Mouse (Mus musculus): Measurements from ENCODE around the gene Shisa8. TPM values are rescaled to one million over a fixed set of nuclear protein-coding genes. Genes with fewer than 3 reads are reported as not detected.

Gene Shisa8
- polyA plus RNA-seq, 1 experiment, result 0.03 TPM

DNA sequence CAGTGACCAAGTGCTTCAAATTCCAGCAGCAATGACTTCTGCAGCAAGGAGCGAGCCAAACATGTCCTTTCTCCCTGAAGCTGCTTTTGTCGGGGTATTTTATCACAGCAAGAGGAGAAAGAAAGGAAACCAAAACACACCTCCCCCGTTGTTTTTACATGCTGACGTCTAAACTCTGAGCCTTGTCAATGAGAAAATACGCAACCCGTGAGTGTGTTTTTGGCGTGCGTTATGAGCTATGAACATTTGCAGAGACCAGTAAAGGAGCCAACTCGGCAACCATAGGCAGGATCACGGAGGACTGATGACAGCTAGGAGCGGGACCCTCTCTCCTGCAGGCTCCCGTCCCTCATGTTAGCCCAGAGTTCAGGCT is 31.1 kb upstream of the Shisa8 start:
- TF ChIP-seq GATA1 (IDR thresholded peaks at IDR 0.05; ENCODE audit: low read length), result no peak
- TF ChIP-seq TAL1 (IDR thresholded peaks at IDR 0.05; ENCODE audit: low read length), result no peak

DNA sequence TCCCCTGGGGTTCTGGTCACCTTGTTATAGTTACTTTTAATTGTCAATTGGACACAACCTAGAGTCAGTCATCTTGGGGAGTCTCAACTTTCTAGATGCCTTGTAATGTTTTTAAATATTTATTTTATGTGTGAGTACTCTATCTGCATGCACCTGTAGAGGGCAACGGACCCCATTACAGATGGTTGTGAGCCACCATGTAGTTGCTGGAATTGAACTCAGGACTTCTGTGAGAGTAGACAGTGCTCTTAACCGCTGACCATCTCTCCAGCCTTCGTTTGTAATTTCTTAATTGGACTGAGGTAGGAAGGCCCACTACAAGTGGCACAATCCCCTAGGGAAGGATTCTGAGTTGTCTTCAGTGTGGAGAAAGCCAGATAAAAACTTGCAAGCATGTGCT is 30.7 kb upstream of the Shisa8 start:
- Histone ChIP-seq H3K9me3 (ENCODE audit: control insufficient read depth, low read length) (no peaks in the 10 kb centered on the region), H3K27me3 (ENCODE audit: control insufficient read depth) (no peaks in the 10 kb centered on the region)
- TF ChIP-seq GATA1 (IDR thresholded peaks at IDR 0.05; ENCODE audit: low read length), result no peak
- TF ChIP-seq TAL1 (IDR thresholded peaks at IDR 0.05; ENCODE audit: low read length), result no peak

More for the DNA sequence above, 31.1 kb upstream of the Shisa8 start:
- Histone ChIP-seq H3K4me1 (ENCODE audit: control insufficient read depth) (peaks cover 24% of the 10 kb centered on the region), H3K4me3 (replicated peaks) (peak overlapping the region; percentile 70), H3K9me3 (ENCODE audit: control insufficient read depth, low read length) (no peaks in the 10 kb centered on the region), H3K27me3 (ENCODE audit: control insufficient read depth) (no peaks in the 10 kb centered on the region), H3K36me3 (ENCODE audit: control insufficient read depth) (peaks cover 30% of the 10 kb centered on the region)

DNA sequence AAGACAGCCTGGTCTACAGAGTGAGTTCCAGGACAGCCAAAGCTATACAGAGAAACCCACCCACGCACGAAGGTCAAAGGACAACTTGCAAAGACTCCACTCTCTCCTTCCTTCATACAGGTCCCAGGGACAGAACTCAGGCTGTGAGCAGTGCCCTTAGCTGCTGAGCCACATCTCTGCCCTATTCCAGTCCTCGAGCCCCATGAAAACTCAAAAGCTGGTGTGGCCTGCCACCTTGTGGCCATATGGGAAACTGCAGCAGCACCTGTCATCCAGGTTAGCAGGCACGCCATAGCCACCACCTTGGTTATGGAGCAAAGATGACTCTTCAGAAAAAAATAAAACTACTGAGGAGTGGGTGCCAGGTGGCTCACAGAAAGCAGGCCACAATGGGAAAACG is 23.9 kb upstream of the Shisa8 start:
- H3K9me3 ChIP-seq (ENCODE audit: control insufficient read depth, low read length), result no peaks in the 10 kb centered on the region
- H3K4me1 ChIP-seq (ENCODE audit: control insufficient read depth), result peaks cover 13% of the 10 kb centered on the region
- peaks cover 86% of the 10 kb centered on the region for H3K36me3 ChIP-seq (ENCODE audit: control insufficient read depth)

More for the DNA sequence above, 30.7 kb upstream of the Shisa8 start:
- H3K4me1 ChIP-seq (ENCODE audit: control insufficient read depth), result peaks cover 25% of the 10 kb centered on the region
- H3K4me3 ChIP-seq (replicated peaks), result peak overlapping the region; percentile 70
- peaks cover 34% of the 10 kb centered on the region for H3K36me3 ChIP-seq (ENCODE audit: control insufficient read depth)

DNA sequence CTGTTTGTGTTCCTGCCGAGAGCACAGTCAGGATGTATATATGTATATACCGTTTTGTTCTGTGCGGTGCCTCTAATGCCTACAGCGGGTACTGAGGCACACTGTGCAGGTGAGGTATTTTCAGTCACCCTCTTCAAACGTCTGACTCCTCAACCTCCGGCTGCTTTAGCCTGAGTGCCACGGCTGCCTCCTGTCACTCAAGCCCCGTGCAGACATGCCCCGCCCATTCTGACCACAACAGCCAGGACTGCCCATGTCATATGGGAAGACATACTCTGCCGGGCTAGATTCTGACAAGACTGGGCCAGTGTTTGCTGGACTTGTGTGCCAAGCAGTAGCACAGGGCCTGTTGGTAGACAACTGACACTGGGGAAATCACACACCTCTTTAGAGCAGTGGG is 23.0 kb upstream of the Shisa8 start:
- no peaks in the 10 kb centered on the region for H3K27me3 ChIP-seq (ENCODE audit: control insufficient read depth)
- no peak for TF ChIP-seq GATA1 (IDR thresholded peaks at IDR 0.05; ENCODE audit: low read length)
- no peak for TF ChIP-seq TAL1 (IDR thresholded peaks at IDR 0.05; ENCODE audit: low read length)
- no peaks in the 10 kb centered on the region for H3K9me3 ChIP-seq (ENCODE audit: control insufficient read depth, low read length)
- peaks cover 77% of the 10 kb centered on the region for H3K36me3 ChIP-seq (ENCODE audit: control insufficient read depth)
- no peak overlapping the region for H3K4me3 ChIP-seq (replicated peaks)
- H3K4me1 ChIP-seq (ENCODE audit: control insufficient read depth), result peaks cover 12% of the 10 kb centered on the region; the same call in 1 of the 2 replicates

More for the DNA sequence above, 23.9 kb upstream of the Shisa8 start:
- TF ChIP-seq TAL1 (IDR thresholded peaks at IDR 0.05; ENCODE audit: low read length) (no peak), GATA1 (IDR thresholded peaks at IDR 0.05; ENCODE audit: low read length) (no peak)
- Histone ChIP-seq H3K4me3 (replicated peaks) (no peak overlapping the region), H3K27me3 (ENCODE audit: control insufficient read depth) (no peaks in the 10 kb centered on the region)

DNA sequence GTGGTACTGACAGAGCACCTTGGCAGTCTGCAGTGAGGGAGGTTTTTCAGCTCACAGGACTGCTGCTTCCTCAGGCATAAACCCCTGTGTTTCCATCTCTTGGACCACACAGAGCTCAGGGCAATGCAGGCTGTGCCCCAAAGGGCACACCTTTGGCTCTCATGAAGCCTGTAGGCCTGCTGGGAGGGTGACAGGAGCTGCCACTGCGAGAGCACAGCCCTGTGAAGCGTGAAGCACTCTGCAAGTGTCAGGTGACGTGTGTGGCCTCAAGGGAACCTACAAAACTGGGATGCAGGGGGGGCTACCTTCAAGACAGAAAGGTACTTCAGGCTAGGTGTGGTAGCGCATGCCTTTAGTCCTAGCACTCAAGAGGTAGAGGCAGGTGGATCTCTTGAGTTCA is 20.0 kb upstream of the Shisa8 start:
- TF ChIP-seq GATA1 (IDR thresholded peaks at IDR 0.05; ENCODE audit: low read length) (no peak), TAL1 (IDR thresholded peaks at IDR 0.05; ENCODE audit: low read length) (no peak)

DNA sequence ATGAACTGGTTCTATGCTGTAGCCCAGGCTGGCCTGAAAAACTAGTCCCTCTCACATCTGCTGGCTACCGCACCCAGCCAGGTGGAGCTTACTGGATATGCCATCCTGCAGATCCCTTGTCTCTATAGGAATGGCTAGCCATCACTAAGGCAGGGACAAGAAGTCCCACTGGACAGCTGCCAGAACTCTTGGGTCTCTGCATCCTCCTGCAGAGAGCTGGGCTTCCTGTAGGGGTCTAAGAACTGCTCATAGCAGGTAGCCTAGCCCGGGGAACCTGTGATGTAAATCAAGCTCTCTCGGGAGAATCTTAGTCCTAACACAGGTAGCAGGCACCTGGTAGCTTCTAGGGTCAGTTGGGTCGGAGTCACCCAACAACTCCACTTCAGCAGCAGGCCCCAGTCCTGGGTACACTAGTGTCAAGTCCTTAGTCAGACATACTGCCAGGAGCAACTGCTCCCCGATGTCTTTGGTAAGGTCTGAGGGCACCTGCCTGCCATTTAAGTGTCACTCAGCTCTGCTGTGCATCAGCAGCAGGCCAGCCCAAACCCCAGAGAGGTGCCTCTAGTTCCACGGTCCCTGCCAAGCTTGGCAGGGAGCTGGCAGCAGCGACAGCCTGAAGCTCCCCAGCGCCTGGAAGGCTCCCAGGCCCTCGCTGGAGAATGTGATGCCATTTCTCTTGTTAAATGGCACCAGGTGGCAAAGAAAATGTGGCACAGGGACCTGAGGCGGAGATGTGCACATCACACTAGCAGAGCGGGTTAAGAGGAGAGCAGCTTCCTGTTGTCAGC is 19.2 kb upstream of the Shisa8 start:
- Histone ChIP-seq H3K4me3 (replicated peaks) (no peak overlapping the region), H3K4me1 (ENCODE audit: control insufficient read depth) (peaks cover 24% of the 10 kb centered on the region), H3K36me3 (ENCODE audit: control insufficient read depth) (peaks cover 41% of the 10 kb centered on the region), H3K9me3 (ENCODE audit: control insufficient read depth, low read length) (no peaks in the 10 kb centered on the region), H3K27me3 (ENCODE audit: control insufficient read depth) (no peaks in the 10 kb centered on the region)
- TF ChIP-seq TAL1 (IDR thresholded peaks at IDR 0.05; ENCODE audit: low read length) (no peak), GATA1 (IDR thresholded peaks at IDR 0.05; ENCODE audit: low read length) (no peak)

More for the DNA sequence above, 20.0 kb upstream of the Shisa8 start:
- Histone ChIP-seq H3K36me3 (ENCODE audit: control insufficient read depth) (peaks cover 48% of the 10 kb centered on the region), H3K4me3 (replicated peaks) (no peak overlapping the region), H3K4me1 (ENCODE audit: control insufficient read depth) (peaks cover 24% of the 10 kb centered on the region), H3K9me3 (ENCODE audit: control insufficient read depth, low read length) (no peaks in the 10 kb centered on the region), H3K27me3 (ENCODE audit: control insufficient read depth) (no peaks in the 10 kb centered on the region)

DNA sequence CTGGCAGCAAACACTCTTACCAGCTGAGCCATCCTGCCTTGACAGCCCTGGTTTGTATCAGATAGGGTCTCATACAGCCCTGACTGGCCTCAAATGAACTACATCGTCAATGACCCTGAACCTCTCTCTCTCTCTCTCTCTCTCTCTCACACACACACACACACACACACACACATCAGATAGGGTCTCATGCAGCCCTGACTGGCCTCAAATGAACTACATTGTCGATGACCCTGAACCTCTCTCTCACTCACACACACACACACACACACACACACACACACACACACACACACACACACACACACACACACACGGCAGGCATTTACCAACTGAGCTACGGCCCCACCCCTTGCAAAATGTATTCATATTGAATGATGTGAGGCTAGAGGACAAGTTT is 18.5 kb upstream of the Shisa8 start:
- H3K4me1 ChIP-seq (ENCODE audit: control insufficient read depth), result peaks cover 22% of the 10 kb centered on the region

DNA sequence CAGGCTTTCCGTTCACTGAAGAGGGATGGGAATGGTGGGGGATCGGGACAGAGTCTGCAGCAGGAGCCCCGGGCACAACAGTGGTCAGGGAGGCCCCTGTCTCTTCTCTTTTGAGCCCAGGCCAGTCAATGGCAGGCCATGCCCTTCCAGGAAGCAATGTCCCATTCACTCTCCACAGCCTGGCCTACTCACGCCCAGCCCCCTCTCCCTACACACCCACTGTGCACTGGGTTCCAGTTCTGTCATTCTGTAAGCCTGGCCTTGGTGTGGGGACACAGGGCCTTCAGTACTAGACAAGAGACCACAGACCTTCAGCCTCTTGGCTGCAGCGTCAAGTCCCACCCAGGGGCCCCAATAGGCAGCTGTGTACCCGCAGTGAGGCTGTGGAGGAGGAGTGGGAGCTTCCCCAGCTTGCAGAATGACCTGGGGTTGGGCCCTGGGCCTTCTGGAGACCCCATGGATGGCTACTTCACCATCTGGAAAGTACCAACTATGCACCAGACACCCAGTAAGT is 17.5 kb upstream of the Shisa8 start:
- H3K36me3 ChIP-seq (ENCODE audit: control insufficient read depth), result peaks cover 29% of the 10 kb centered on the region
- no peak for TF ChIP-seq GATA1 (IDR thresholded peaks at IDR 0.05; ENCODE audit: low read length)
- TF ChIP-seq TAL1 (IDR thresholded peaks at IDR 0.05; ENCODE audit: low read length), result no peak
- H3K4me3 ChIP-seq (replicated peaks), result no peak overlapping the region
- H3K4me1 ChIP-seq (ENCODE audit: control insufficient read depth), result peaks cover 19% of the 10 kb centered on the region
- no peaks in the 10 kb centered on the region for H3K9me3 ChIP-seq (ENCODE audit: control insufficient read depth, low read length)
- peaks cover 11% of the 10 kb centered on the region for H3K27me3 ChIP-seq (ENCODE audit: control insufficient read depth)

More for the DNA sequence above, 18.5 kb upstream of the Shisa8 start:
- Histone ChIP-seq H3K4me3 (replicated peaks) (no peak overlapping the region), H3K9me3 (ENCODE audit: control insufficient read depth, low read length) (no peaks in the 10 kb centered on the region), H3K27me3 (ENCODE audit: control insufficient read depth) (peaks cover 2% of the 10 kb centered on the region), H3K36me3 (ENCODE audit: control insufficient read depth) (peaks cover 38% of the 10 kb centered on the region)
- TF ChIP-seq TAL1 (IDR thresholded peaks at IDR 0.05; ENCODE audit: low read length), result no peak
- no peak for TF ChIP-seq GATA1 (IDR thresholded peaks at IDR 0.05; ENCODE audit: low read length)

DNA sequence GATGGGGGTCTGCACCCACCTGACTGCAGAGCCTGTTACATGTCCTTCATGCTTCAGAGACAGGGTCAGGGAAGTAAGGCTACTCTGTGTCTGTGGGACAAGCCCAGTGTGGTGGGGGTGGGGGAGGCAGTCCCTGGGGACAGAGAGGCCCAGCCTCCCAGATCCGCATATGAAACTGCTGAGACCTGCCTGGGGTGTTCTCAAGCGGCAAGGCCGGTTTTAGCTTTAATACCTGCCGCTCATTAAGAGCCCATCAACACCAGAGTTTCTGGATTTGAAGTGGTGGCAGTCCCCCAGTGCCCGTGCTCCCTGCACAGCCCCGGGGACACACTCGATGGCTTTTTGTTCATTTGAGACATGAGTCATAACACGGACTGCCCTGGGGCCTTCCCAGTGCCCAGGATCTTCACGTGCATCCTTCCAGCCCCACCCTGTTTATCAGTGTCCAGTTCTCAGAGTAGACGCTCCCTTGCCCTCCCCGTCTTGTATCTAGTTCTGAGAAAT is 17.0 kb upstream of the Shisa8 start:
- peaks cover 17% of the 10 kb centered on the region for H3K27me3 ChIP-seq (ENCODE audit: control insufficient read depth)
- H3K4me1 ChIP-seq (ENCODE audit: control insufficient read depth), result peaks cover 24% of the 10 kb centered on the region
- peaks cover 24% of the 10 kb centered on the region for H3K36me3 ChIP-seq (ENCODE audit: control insufficient read depth)
- H3K4me3 ChIP-seq (replicated peaks), result no peak overlapping the region
- TF ChIP-seq TAL1 (IDR thresholded peaks at IDR 0.05; ENCODE audit: low read length), result no peak
- H3K9me3 ChIP-seq (ENCODE audit: control insufficient read depth, low read length), result no peaks in the 10 kb centered on the region

Data from erythroblast, embryonic 14.5 days (primary cell).